Mouse (Mus musculus) lung, postnatal 36 days (tissue): ENCODE measurements at regions not wholly inside any gene's neighbourhood (a gene's known extent, or its start where the extent isn't known, plus 50 kb on each side); places are given as distances from the start of the nearest gene placed in this dataset.
A peak's percentile ranks its signal among the peaks of the same experiment; 100 is the strongest.

Source experiments
- DNase-seq: peaks from one replicate; pipeline ENCODE4 v3.0.0; 2022; ENCODE audit warnings: mixed read lengths

DNA sequence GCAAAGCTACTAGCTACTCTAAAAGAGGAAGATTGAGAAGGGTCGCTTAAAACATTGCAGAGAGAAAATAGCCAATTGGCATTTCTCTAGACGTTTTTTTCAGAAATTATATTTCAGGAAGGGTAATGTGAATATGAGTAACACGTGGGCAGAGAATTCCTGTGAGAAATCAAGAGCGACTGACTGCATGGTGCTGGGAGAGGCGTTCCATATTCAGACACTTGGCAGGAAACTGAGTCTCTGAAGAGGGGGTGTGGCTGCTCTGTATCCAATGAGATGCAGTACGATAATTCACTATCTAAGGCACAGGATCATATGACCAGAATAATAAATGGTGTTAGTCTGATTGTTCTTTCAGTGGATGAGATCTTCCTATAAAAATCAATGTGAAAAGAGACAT lies 252.5 kb downstream of the Pcdh18 start:
- DNase-seq: no peak

- DNase-seq: no peak
These were observed 254.8 kb downstream of the Pcdh18 start for GRCm38 (mm10) chr3:49502351-49502750.

DNA sequence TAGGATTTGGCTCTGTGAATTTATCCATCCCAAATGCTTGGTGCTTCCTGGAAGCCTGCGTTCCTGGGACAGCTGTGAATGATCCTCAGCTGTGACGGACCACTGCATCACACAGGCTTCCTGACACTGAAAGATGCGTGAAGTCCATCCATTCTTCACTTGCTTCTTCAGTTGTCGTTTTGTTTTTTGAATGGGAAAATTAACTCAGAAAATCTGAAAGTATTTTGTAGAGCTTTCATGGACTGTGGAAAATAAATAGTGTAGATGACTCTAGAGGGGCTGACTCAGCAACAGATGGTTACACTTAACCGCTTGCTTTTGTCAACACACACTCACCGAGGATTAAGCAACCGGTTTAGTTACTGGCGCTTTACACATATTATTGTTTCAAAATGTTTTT lies 272.0 kb downstream of the Pcdh18 start:
- DNase-seq: peak; percentile 67
